Mouse (Mus musculus): Measurements from ENCODE around the gene Esrra. TPM values are rescaled to one million over a fixed set of nuclear protein-coding genes. Genes with fewer than 3 reads are reported as not detected.

Esrra gene
- polyA plus RNA-seq, 1 experiment = 103 TPM

DNA sequence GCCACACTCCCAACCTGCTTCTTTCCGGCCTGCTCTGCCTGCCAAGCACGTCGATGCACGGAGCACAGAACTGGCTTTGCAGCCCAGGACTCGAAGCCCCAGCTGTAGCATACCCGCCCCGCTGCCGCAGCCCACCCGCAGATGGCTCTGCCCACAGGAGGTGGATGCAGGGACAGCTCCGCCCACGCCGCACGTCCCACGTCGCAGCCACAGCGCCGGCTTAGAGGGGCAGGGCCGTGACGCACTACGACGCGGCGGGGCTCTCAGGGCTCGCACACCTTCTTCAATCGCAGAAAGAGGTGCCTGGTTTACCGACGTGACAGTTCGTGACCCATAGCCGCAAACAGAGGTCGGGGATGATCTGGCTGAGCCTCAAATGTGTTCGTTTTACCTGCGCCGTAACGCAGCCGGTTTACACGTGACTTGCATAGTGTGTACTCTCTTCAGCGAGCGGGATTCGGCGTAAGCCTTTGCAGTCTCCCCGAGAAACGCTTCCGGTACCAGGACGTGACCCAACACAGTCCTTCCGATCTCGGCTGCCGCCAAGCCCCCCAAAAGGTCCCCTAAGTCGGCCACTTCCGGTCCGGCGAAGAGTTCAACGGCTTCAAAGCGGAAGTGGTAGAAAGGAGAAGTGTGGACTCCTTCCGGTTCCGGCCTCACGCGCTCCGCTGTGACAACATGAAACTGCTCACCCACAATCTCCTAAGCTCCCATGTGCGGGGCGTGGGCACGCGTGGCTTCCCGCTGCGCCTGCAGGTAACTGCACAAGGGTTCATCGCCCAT, 11.9 kb downstream of the Esrra start, which contains the start of the genes Trmt112 and Prdx5:
Gene Trmt112, plus strand, starts transcription at position 192 of the 783 bp plus-strand sequence.
Gene Prdx5, minus strand, starts transcription at position 600 of the 783 bp plus-strand sequence.
- H3K4me3 ChIP-seq (replicated peaks; ENCODE audit: insufficient read depth, low read depth, low read length) = peak within 1 kb of the TSS; percentile 92
- TF ChIP-seq CTCF (IDR thresholded peaks at IDR 0.05; ENCODE audit: borderline replicate concordance, insufficient read depth, low read depth, low read length) (no peak), POLR2A (IDR thresholded peaks at IDR 0.05; ENCODE audit: borderline replicate concordance, insufficient read depth, low read length) (peak; percentile 90)
- under 1% methylated on average over 65 of the region's 65 CpGs for WGBS

GRCm38 (mm10) chr19:6909021-6909420, 12.6 kb downstream of the Esrra start:
- Histone ChIP-seq H3K27me3 (ENCODE audit: control insufficient read depth, insufficient read depth, low read length) (no peaks in the 10 kb centered on the region), H3K27ac (ENCODE audit: insufficient read depth, low read length) (peak overlapping the region; percentile 80), H3K4me3 (replicated peaks; ENCODE audit: insufficient read depth, low read depth, low read length) (peak overlapping the region; percentile 92), H3K4me1 (ENCODE audit: control insufficient read depth, insufficient read depth, low read length) (peaks cover 9% of the 10 kb centered on the region)
- DNase-seq = no peak
- WGBS = 3% methylated on average over 11 of the region's 11 CpGs
- TF ChIP-seq POLR2A (IDR thresholded peaks at IDR 0.05; ENCODE audit: borderline replicate concordance, insufficient read depth, low read length) (no peak), CTCF (IDR thresholded peaks at IDR 0.05; ENCODE audit: borderline replicate concordance, insufficient read depth, low read depth, low read length) (no peak)

More for the DNA sequence above, 11.9 kb downstream of the Esrra start, which contains the start of the genes Trmt112 and Prdx5:
- H3K27me3 ChIP-seq (ENCODE audit: control insufficient read depth, insufficient read depth, low read length) = no peaks in the 10 kb centered on the region
- H3K27ac ChIP-seq (ENCODE audit: insufficient read depth, low read length) = peak within 1 kb of the TSS; percentile 80
- H3K4me1 ChIP-seq (ENCODE audit: control insufficient read depth, insufficient read depth, low read length) = peaks cover 9% of the 10 kb centered on the region
- peak; percentile 89 to 92 for DNase-seq

DNA sequence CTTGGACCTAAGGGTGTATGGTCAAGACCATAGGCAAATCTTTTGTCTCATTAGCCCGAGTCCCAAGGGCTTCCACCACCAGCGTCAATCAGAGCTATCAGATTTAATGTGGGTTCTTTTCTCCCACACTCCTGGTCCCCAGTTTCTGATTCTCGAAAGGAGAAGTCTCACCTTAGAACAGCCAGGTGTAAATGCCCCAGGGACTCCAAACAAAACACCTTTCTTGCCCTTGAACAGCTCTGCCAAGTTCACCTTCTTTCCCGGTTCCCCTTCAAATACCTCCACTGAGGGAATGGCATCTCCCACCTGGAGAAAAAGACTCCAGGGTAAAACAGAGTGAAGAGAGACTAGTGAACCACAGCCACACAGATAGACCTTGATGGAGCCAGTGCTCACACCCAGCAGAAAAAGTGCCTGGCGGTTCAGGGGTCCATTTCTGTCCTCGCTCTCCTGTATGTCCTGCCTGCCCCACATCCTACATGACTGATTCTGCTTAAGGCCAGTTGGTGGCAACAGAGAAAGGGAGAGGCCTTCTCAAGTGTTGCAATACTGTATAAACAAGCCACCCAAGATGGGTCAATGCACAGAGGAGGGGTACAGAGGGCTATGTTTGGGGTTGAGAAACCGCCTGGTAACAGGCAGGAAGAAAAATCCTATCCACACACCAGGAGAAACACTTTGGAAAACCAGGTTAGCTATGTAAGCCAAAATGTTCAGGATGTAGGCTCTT, 13.6 kb downstream of the Esrra start:
- TF ChIP-seq CTCF (IDR thresholded peaks at IDR 0.05; ENCODE audit: borderline replicate concordance, insufficient read depth, low read depth, low read length) (no peak), POLR2A (IDR thresholded peaks at IDR 0.05; ENCODE audit: borderline replicate concordance, insufficient read depth, low read length) (no peak)
- Histone ChIP-seq H3K4me1 (ENCODE audit: control insufficient read depth, insufficient read depth, low read length) (peaks cover 9% of the 10 kb centered on the region), H3K4me3 (replicated peaks; ENCODE audit: insufficient read depth, low read depth, low read length) (peak overlapping the region; percentile 92), H3K27me3 (ENCODE audit: control insufficient read depth, insufficient read depth, low read length) (no peaks in the 10 kb centered on the region), H3K27ac (ENCODE audit: insufficient read depth, low read length) (no peak overlapping the region)
- 60% methylated on average over 7 of the region's 7 CpGs for WGBS
- DNase-seq = peak; percentile 25 to 26

- WGBS = 77% methylated on average over 8 of the region's 8 CpGs
- Histone ChIP-seq H3K27ac (ENCODE audit: insufficient read depth, low read length) (no peak overlapping the region), H3K27me3 (ENCODE audit: control insufficient read depth, insufficient read depth, low read length) (no peaks in the 10 kb centered on the region), H3K4me1 (ENCODE audit: control insufficient read depth, insufficient read depth, low read length) (peaks cover 9% of the 10 kb centered on the region), H3K4me3 (replicated peaks; ENCODE audit: insufficient read depth, low read depth, low read length) (no peak overlapping the region)
- peak in 1 of 2 experiments; percentile 19 for DNase-seq
- TF ChIP-seq CTCF (IDR thresholded peaks at IDR 0.05; ENCODE audit: borderline replicate concordance, insufficient read depth, low read depth, low read length) (no peak), POLR2A (IDR thresholded peaks at IDR 0.05; ENCODE audit: borderline replicate concordance, insufficient read depth, low read length) (no peak)
These were observed 14.5 kb downstream of the Esrra start for GRCm38 (mm10) chr19:6907094-6907493.

- no peak for TF ChIP-seq CTCF (IDR thresholded peaks at IDR 0.05; ENCODE audit: borderline replicate concordance, insufficient read depth, low read depth, low read length)
- no peak for TF ChIP-seq POLR2A (IDR thresholded peaks at IDR 0.05; ENCODE audit: borderline replicate concordance, insufficient read depth, low read length)
- Histone ChIP-seq H3K27ac (ENCODE audit: insufficient read depth, low read length) (no peak overlapping the region), H3K4me3 (replicated peaks; ENCODE audit: insufficient read depth, low read depth, low read length) (no peak overlapping the region), H3K4me1 (ENCODE audit: control insufficient read depth, insufficient read depth, low read length) (peaks cover 9% of the 10 kb centered on the region), H3K27me3 (ENCODE audit: control insufficient read depth, insufficient read depth, low read length) (no peaks in the 10 kb centered on the region)
- peak in 1 of 2 experiments; percentile 19 for DNase-seq
- 68% methylated on average over 3 of the region's 3 CpGs for WGBS
These were observed 15.4 kb downstream of the Esrra start for GRCm38 (mm10) chr19:6906199-6906598.

DNA sequence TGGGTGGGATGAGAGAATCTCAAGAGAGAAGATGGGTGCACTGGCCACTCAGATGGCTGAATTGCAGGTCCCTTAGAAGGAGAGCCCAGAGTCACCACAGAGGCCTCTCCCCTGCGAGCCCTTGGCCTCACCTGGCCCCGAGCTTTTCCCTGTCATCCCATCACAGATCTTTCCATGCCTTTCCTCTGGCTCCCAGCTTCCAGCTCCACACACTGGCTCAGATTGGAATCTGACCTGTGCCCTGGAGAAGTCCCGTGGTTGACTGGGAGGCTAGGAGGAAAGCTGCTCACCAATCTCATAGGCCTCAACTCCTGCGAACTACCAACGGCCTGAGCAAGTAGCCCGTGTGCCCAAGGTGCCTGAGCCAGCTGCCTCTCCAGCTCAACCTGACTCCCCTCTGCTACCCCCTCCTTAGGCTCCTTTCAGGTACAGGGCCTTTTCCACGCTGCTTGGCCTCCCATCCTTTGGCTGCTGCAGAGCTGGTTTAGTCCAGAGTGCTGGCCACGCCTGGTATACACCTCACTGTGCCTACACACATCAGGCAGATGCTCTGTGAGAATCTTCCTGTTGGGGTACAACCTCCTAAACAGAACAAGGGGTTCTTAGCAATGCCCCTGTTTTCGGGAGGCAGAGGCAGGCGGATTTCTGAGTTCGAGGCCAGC, 16.0 kb downstream of the Esrra start:
- Histone ChIP-seq H3K4me3 (replicated peaks; ENCODE audit: insufficient read depth, low read depth, low read length) (no peak overlapping the region), H3K4me1 (ENCODE audit: control insufficient read depth, insufficient read depth, low read length) (peaks cover 9% of the 10 kb centered on the region), H3K27me3 (ENCODE audit: control insufficient read depth, insufficient read depth, low read length) (no peaks in the 10 kb centered on the region), H3K27ac (ENCODE audit: insufficient read depth, low read length) (no peak overlapping the region)
- WGBS = 94% methylated on average over 11 of the region's 11 CpGs
- no peak for DNase-seq
- TF ChIP-seq CTCF (IDR thresholded peaks at IDR 0.05; ENCODE audit: borderline replicate concordance, insufficient read depth, low read depth, low read length) (no peak), POLR2A (IDR thresholded peaks at IDR 0.05; ENCODE audit: borderline replicate concordance, insufficient read depth, low read length) (no peak)

DNA sequence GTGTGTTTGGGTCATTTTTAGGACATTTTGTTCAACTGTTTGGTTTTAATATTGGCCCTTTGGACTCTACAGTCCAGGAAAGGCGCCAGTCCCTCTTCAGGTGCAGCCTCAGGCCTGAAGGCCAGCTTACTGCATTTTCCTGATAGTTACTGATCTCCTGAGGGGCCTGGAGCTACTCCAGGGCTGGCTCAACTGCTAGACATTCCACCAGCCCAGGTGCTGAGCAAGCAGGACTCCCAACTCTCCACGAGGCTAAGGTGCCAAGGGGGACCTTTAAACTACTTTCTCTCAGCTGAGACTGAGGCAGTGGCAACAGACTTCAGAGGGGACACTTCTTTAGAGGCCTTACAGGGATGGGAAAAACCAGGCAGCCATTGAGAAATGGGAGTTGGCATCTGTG, 16.8 kb downstream of the Esrra start:
- WGBS = 47% methylated on average over 2 of the region's 2 CpGs
- Histone ChIP-seq H3K27me3 (ENCODE audit: control insufficient read depth, insufficient read depth, low read length) (no peaks in the 10 kb centered on the region), H3K27ac (ENCODE audit: insufficient read depth, low read length) (no peak overlapping the region), H3K4me3 (replicated peaks; ENCODE audit: insufficient read depth, low read depth, low read length) (no peak overlapping the region), H3K4me1 (ENCODE audit: control insufficient read depth, insufficient read depth, low read length) (peaks cover 9% of the 10 kb centered on the region)
- no peak for DNase-seq
- no peak for TF ChIP-seq POLR2A (IDR thresholded peaks at IDR 0.05; ENCODE audit: borderline replicate concordance, insufficient read depth, low read length)
- TF ChIP-seq CTCF (IDR thresholded peaks at IDR 0.05; ENCODE audit: borderline replicate concordance, insufficient read depth, low read depth, low read length) = no peak

Measured in cerebellum, adult 2 months (tissue).